Mouse (Mus musculus) gastrocnemius, adult 2 months (tissue): ENCODE measurements around the gene Fgf14. TPM values are rescaled to one million over a fixed set of nuclear protein-coding genes. Genes with fewer than 3 reads are reported as not detected.
A peak's percentile ranks its signal among the peaks of the same experiment; 100 is the strongest.

Source experiments
- DNase-seq: peaks from one replicate; pipeline ENCODE4 v3.0.0; 2022
- H3K27ac ChIP-seq: fragments of 200-600 bp; 2 replicates; pipeline ENCODE4 v1.8.1; 2022; ENCODE audit warnings: mild to moderate bottlenecking
- H3K4me3 ChIP-seq: fragments of 200-600 bp; 2 replicates; pipeline ENCODE4 v1.8.1; 2022; ENCODE audit warnings: mild to moderate bottlenecking, moderate library complexity
- CTCF ChIP-seq: fragments of 200-600 bp; IDR thresholded peaks from 2 replicates; pipeline ENCODE4 v1.8.1; 2022; ENCODE audit warnings: antibody characterized with exemption, mild to moderate bottlenecking, moderate library complexity
- intact Hi-C: fragments of 180-260 bp; cut with DNase I; formaldehyde crosslinking; loops from one replicate; pipeline ENCODE4 v1.15.1; 2025
- long read RNA-seq, 2 experiments: library from polyadenylated mRNA; stranded (forward); transcript quantifications; one replicate each; pipeline ENCODE4 v2.0.0; 2021
- total RNA-seq, 2 experiments: library from RNA; stranded (reverse); gene quantifications; 2 replicates each; pipeline ENCODE4 v1.2.3; 2021

The Fgf14 gene
- total RNA-seq: not detected
- long read RNA-seq, experiment 1: 0 reads
- long read RNA-seq, experiment 2: 0 reads

DNA sequence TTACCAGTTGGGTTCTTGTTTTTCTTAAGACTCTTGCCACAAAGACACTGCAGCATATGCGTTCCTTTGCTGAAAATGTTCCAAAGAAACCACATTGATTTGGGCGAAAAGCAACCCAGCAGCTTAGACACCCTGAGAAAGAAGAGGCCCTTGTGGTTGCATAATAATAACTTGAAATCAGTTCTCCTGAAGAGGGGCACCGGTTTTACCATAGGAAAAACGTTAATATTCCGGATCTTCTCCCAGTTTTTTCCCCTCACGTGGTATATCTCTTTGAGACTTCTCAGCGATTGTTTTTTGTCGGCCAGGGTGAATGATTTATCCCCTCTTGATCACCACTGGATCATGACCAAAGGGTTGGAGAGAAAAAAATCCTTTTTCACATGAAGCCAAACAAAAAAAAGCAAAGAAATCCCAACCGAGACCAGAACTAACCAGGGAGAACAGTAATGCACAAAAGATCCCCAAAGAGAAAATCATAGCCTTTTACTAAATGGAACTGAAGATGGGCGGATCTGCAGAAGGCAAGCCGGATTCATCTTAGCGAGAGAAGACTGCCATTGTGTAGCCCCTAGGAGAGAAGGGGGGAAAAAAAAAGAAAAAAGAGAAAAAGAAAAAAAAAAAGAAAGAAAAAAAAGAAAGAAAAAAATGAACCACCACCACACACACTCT lies at the start of gene Fgf14:
Fgf14 (minus strand) TSS at position 622 of the 672 bp plus-strand sequence.
- DNase-seq: no peak
- Histone ChIP-seq H3K27ac (no peak within 1 kb of the TSS), H3K4me3 (peak within 1 kb of the TSS; percentile 19; the same call in 1 of the 2 replicates)
- intact Hi-C loops: no loop called here
- TF ChIP-seq CTCF: no peak

DNA sequence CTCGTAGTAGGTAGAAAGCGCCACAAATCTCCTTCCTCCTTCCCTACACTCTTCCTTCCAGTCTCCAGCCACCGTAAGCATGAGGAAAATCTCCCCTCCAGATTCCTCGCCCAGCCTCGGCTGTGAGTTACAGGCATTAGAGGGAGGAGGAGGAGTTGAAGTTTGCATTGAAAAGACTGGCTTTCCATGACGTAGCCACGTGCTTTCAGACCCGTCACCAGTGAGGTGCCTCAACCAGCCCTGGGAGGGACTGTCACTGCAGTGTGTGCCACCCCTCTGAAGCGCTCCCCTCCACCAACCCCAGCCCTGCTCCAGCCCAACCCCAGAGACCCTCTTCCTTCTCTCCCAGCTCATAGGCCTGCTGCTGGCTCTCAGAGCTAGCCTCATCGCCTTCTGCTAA lies 452 bp upstream of the Fgf14 start:
- peak overlapping the region; percentile 3; the same call in 1 of the 2 replicates for H3K4me3 ChIP-seq
- no peak for TF ChIP-seq CTCF
- no peak overlapping the region for H3K27ac ChIP-seq
- DNase-seq: no peak
- intact Hi-C loops: no loop called here

DNA sequence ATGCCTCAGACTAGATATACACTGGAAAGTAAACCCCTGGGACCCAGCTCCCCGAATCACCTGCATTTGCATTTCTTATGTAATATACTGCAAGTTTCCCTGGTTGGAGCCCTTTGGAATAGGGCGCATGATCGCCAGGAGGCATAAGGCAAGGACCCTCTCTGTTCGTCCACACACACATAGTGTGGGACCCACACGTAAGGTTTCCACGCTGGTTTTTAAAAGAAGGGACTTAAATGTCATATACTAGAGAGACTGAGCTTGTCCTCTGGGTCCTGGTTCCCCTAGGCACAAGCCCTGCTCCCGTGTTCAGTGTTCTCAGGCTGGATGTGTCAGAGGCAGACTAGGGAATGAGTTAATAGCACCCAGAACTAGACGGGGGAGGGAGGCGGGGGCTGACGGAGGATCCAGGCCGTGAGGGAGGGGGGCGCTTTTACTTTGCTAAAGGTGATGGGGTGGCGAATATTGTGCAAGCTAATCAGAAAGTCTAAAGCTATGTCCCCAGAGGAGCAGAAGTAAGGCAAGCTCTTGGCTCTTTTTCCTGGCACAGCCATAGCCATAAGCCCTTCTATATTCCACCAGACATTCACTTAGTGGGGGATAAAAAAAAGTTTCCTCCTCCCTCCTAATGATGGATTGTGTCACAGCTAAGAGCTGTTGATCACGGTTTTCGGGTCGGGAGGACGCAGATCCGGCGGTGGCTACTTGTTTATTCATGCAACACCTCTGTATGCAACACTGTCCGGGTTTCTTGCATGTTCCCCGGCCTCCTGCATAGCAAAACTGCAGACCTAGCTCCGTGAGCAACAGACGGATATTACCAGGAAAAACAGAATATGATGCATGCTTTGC lies 1.0 kb downstream of the Fgf14 start:
- Histone ChIP-seq H3K4me3 (peak overlapping the region; percentile 19; the same call in 1 of the 2 replicates), H3K27ac (no peak overlapping the region)
- intact Hi-C loops: no loop called here
- TF ChIP-seq CTCF: no peak
- DNase-seq: no peak

DNA sequence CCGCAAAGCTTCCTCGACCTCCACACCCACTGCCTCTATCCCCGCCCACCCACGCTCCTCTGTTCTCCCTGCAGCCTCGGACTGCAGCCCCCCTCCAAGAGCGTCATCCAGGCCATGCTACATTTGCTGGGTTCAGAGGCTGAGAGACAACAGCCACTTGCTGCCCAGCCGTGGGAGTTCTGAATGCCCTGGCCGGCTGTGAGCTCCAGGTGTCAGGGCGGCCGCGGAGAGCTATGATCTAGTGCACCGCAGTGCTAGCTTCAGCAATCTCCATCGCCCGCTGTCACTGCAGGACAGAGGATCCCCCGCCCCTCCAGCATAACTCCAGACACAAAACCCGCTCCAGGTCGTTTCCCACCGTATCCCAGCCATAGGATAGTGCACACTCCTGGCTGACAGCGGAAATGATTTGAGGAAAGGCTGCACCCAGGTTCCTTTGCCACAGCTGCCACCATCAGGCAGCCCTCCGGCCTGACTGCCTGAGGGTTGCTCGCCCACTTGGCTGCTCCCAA lies 1.7 kb downstream of the Fgf14 start:
- H3K27ac ChIP-seq: no peak overlapping the region
- 0 out of 2 replicates have a peak overlapping the region, but pooled peaks have one; percentile 5 for H3K4me3 ChIP-seq
- TF ChIP-seq CTCF: no peak
- DNase-seq: no peak
- intact Hi-C loops: no loop called here

DNA sequence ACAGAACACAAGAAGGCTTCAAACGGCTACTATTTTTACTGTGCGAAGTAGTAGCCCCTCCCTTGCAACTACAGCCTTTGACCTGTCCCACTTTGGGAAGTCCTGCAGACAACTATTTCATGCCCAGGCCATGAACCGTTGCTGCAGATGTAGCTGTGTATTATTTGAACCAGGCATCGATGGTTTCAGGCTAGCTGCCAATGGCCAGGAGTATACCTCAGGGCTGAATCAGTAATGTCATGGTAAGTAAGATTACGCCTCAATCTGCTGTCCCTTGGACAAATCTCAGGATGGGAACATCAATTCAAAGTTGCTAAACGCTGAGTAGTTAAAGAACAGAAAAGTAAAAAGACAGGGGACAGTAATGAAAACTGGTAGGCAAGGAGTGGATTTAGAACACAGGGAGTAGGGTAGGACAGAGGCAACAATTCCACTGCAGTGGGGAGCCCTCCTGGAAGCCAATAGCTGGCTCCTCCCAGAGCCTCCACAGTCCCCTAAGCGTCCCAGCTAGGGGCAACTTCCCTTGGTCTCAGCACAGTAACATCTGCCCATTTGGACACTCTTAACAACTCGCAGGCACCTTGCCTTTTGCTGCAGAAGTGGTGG lies 2.3 kb downstream of the Fgf14 start:
- H3K4me3 ChIP-seq: no peak overlapping the region
- intact Hi-C loops: no loop called here
- DNase-seq: no peak
- no peak for TF ChIP-seq CTCF
- H3K27ac ChIP-seq: no peak overlapping the region

DNA sequence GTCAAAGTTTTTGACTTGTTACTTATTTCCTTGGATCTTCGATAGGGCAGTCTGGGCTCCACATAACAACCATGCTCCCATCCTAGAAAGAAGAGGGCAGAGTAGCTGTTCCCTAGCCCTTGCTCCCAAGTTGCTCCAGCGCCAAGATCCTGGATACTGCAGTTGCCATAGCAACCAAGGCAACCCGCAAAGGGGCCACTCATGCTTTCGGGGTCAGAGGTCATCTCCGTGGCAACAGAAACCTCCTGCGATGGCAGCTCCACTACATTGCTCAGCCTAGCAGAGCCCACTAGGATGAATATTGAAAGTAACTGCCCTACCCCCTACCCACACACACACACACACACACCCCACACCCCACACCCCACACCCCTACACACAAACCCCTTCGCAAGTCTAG lies 7.2 kb downstream of the Fgf14 start:
- no peak for TF ChIP-seq CTCF
- no peak overlapping the region for H3K27ac ChIP-seq
- intact Hi-C loops: no loop called here
- no peak overlapping the region for H3K4me3 ChIP-seq
- no peak for DNase-seq

DNA sequence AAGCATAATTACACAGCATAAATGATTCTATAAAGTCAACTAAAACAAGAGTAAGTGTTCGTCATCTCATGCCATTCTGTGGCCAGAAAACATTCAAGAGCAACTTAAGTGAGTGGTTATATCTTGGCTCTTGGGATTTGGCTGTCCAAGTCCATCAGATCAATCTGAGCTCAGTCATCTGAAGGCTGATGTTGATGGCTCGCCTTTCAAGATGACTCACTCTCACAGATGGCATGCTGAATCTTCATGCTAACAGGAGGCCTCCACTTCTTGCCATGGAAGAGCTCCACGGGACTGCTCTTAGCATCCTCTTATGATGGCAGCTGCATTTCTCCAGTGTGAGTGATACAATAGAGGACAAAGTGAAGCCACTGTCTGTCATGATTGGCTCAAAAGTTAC lies 34.1 kb downstream of the Fgf14 start:
- Histone ChIP-seq H3K27ac (no peak overlapping the region), H3K4me3 (no peak overlapping the region)
- intact Hi-C loops: no loop called here
- DNase-seq: no peak
- TF ChIP-seq CTCF: no peak

DNA sequence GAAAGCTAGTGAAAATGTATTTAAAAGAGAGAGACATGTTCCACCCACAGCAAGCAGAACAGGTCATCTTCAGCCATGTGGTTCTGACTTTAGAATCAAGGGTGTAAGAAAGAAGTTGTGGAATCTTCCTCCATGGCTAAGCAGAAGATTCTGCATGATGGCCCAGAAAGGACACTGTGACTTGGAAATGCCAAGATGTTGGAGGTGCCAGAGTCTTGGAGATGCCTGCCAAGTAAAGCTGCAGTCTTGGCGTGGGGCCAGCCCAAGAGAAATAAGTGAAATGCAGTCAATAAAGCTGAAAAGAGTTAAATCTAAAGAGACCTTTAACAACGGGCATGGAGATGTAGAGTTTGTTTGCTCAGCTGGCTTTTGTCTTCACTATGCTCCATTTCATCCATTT lies 42.0 kb downstream of the Fgf14 start:
- intact Hi-C loops: no loop called here
- TF ChIP-seq CTCF: no peak
- no peak for DNase-seq
- H3K4me3 ChIP-seq: no peak overlapping the region
- no peak overlapping the region for H3K27ac ChIP-seq

DNA sequence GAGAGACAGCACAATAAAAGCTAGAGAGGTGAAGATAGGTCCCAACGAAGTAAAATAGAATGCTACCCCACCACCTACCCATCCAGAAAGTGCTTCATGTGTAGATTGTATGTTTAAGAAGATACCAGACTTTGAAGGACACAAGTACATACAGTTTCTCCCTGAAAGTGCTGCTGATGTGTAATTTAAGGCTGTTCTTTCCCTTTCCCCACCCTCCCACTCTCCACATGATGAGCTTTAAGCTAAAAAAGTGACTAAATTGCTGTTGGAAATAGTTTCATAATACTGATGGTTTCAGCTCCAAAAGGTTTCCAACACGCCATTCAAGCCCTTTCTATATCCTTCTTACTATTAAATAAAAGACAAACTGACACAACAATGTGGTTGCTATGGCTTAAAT lies 63.5 kb downstream of the Fgf14 start:
- H3K4me3 ChIP-seq: no peak overlapping the region
- intact Hi-C loops: no loop called here
- no peak for DNase-seq
- TF ChIP-seq CTCF: no peak
- H3K27ac ChIP-seq: no peak overlapping the region

DNA sequence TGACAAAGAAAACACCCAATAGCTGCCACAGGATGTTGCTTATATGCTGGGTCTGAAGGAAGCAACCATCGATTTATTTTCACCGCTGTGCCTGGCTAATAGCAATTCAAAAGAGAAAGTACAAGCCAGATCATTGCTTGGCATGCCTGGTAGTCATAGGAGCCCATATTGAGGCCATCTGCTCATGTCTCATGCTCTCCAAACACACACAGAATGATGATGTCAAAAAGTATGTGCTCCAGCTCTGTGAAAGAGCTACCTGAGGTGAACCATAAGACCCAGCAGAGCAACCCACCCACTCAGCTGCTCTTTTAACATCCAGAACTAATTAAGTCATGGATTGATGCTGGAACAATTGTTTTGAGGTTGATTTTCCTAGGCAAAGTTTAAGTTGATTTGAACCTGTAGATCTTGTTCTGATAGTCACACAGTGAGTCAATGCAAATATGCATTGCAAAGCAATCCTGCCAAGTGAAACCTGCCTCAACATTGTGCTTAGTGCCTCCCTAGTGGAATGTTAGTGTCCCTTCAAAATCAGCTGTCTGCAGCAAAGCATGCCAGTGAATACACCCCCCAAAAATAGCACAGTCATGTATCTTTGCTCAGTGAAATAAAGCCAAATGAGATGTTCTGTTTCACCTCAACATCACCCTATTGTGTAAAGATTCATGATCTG lies 70.8 kb downstream of the Fgf14 start:
- Histone ChIP-seq H3K4me3 (no peak overlapping the region), H3K27ac (no peak overlapping the region)
- no peak for DNase-seq
- intact Hi-C loops: no loop called here
- no peak for TF ChIP-seq CTCF

DNA sequence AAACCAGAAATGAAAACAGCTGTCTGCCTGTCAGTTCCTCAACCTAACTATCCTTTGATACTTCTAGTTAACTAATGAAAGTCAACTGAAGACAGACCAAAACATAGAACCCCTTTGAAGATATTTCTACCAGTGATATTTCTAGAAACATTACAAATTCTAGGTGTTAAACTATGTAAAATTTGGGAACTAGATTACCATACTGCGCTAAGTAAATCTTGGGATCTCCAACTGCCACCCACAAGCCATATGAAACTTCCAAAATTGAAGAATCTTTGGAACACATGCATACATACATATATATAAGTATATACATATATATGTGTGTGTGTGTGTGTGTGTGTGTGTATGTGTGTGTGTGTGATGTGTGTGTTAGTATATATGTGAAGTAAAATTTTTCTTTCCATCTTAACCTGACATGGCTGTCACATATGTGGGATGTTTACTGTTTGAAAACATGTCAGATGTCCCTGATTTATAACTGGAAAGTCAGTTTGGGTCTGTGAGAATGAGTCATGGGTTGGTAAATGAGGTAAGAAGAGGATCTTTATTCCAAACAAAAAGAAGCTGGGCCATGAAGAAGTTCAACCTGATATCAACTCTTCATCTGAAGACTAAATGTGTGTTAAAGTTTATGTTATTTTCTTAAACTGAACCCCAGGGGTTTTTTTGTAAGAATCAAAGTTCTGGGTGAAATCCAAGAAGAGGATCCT lies 71.7 kb downstream of the Fgf14 start:
- no peak overlapping the region for H3K27ac ChIP-seq

DNA sequence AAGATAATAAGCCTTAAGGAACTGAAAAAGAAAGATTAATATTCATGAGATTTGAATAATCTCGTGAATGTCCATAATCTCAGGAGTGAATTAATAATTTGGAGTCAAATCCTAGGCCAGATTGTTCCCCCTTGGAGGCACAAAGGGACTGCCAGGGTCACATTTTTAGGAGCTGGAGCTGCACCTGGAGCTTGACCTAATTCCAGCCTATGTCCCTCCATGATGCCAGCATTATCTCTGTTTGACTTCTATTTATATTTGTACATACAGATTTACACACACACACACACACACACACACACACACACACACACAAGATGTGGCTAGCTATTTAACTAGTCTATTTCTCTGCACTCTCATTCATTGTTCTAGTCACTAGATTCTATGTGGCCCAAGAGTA lies 100.4 kb downstream of the Fgf14 start:
- no peak overlapping the region for H3K27ac ChIP-seq
- intact Hi-C loops: no loop called here
- no peak for DNase-seq
- TF ChIP-seq CTCF: no peak
- H3K4me3 ChIP-seq: no peak overlapping the region

More for the DNA sequence above, 71.7 kb downstream of the Fgf14 start:
- no peak for TF ChIP-seq CTCF
- no peak overlapping the region for H3K4me3 ChIP-seq
- DNase-seq: no peak
- intact Hi-C loops: no loop called here
